Mouse (Mus musculus): Measurements from ENCODE around the gene Rtn4.

GRCm38 (mm10) chr11:29744760-29745430, 52.1 kb downstream of the Rtn4 start:
- no peak for TF ChIP-seq CTCF (IDR thresholded peaks at IDR 0.05; ENCODE audit: borderline replicate concordance, insufficient read depth, low read depth, low read length)
- no peak for TF ChIP-seq POLR2A (IDR thresholded peaks at IDR 0.05; ENCODE audit: borderline replicate concordance, insufficient read depth, low read length)
